Mouse (Mus musculus): Measurements from ENCODE around the gene Serpinb6c. TPM values are rescaled to one million over a fixed set of nuclear protein-coding genes. Genes with fewer than 3 reads are reported as not detected.
"Not testable (repeated sequence)": the region's sequence is repeated elsewhere in the genome, so short reads cannot be mapped to it uniquely, and the experiment has no call there.

Serpinb6c gene
- under 1 TPM; 0.59 to 0.61 TPM for total RNA-seq (2021)
- long read RNA-seq, experiment 1: 0 reads
- long read RNA-seq, experiment 2, partial matches to known transcripts: 0 of 1 reads
- long read RNA-seq, experiment 2, other reads (novel, unspliced or antisense): 0 of 1 reads

- Histone ChIP-seq H3K27ac (no peak within 1 kb of the TSS), H3K4me3 (no peak within 1 kb of the TSS)
- no peak for TF ChIP-seq CTCF (IDR thresholded peaks at IDR 0.05)
- intact Hi-C loops (cut with DNase I): no loop called here
- DNase-seq: no peak
Observed at GRCm38 (mm10) chr13:33905176-33905954, at the start of gene Serpinb6c. Serpinb6c (minus strand) TSS chr13:33905708.

GRCm38 (mm10) chr13:33952947-33953346 is 47.4 kb upstream of the Serpinb6c start:
- intact Hi-C loops (cut with DNase I): loop anchor here (10.0 kb wide), 1 partner anchor 202 kb away; no protein-coding TSS in a partner anchor
- no peak for TF ChIP-seq CTCF (IDR thresholded peaks at IDR 0.05)
- Histone ChIP-seq H3K4me3 (no peak overlapping the region), H3K27ac (peak overlapping the region; percentile 75)
- no peak for DNase-seq

GRCm38 (mm10) chr13:33952075-33952449 is 46.6 kb upstream of the Serpinb6c start:
- no peak for TF ChIP-seq CTCF (IDR thresholded peaks at IDR 0.05)
- DNase-seq: peak; percentile 42
- no peak overlapping the region for H3K4me3 ChIP-seq
- H3K27ac ChIP-seq: peak overlapping the region; percentile 75
- intact Hi-C loops (cut with DNase I): loop anchor here (10.0 kb wide), 1 partner anchor 203 kb away; no protein-coding TSS in a partner anchor

GRCm38 (mm10) chr13:33951308-33952074 is 46.0 kb upstream of the Serpinb6c start:
- DNase-seq: peak; percentile 32
- Histone ChIP-seq H3K4me3 (no peak overlapping the region), H3K27ac (peak overlapping the region; percentile 75)
- intact Hi-C loops (cut with DNase I): loop anchor here (10.0 kb wide), 1 partner anchor 203 kb away; no protein-coding TSS in a partner anchor
- TF ChIP-seq CTCF (IDR thresholded peaks at IDR 0.05): no peak

DNA sequence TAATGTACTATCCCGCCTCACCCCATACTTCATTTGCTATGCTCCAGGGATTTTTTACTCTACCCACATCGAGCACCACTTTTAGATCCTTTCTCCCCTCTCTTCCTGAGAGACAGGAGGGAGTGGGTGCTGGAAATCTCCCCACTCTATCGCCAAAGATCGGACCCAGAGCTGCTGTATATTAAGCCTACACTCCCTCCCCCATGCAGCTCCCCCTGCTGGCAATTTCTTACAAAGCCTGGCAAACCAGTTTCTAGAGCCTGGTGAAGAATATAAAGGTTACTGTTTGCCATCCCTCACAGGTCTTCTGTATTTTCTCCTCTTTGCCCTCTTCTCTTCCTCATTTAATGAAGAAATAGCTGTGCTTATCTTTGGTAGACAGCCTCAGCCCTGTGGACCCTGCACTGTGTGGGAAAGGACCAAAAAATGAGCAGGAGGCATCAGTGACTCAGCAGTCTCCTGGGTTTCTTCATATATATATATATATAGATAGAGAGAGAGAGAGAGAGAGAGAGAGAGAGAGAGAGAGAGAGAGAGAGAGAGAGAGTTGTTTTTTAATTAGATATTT is 36.8 kb upstream of the Serpinb6c start:
- H3K27ac ChIP-seq: no peak overlapping the region
- peak; percentile 64 for TF ChIP-seq CTCF (IDR thresholded peaks at IDR 0.05)
- DNase-seq: peak; percentile 27
- intact Hi-C loops (cut with DNase I): no loop called here
- no peak overlapping the region for H3K4me3 ChIP-seq

DNA sequence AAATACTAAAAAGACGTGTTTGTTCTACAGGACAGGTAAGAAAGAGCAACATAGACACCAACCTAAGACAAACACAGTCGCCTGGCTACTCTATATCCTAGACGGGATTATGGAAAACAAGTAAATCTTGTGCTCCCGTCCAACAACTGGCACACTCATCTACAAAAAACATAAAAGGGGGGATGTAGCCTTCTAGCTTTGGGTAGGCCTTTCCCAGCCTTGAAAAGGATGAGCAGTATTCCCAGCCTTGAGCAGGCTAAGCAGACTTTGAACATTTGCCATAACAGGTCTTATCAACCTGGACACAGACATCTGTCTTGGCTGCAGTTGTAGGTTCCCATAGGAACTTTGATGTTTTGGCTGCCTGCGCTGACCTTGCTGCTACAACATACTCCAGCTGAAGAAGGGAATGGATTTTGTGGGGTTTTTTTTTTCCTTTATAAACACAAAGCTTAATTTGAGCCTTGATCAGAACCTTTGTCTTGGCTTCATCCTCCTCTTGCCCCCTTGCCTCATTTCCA is 35.8 kb upstream of the Serpinb6c start:
- intact Hi-C loops (cut with DNase I): no loop called here
- Histone ChIP-seq H3K4me3 (no peak overlapping the region), H3K27ac (no peak overlapping the region)
- TF ChIP-seq CTCF (IDR thresholded peaks at IDR 0.05): no peak
- no peak for DNase-seq

GRCm38 (mm10) chr13:33937587-33937986 is 32.1 kb upstream of the Serpinb6c start:
- DNase-seq; intact Hi-C loops (cut with DNase I); H3K27ac ChIP-seq; H3K4me3 ChIP-seq: not testable (repeated sequence)

- Histone ChIP-seq H3K4me3 (no peak overlapping the region), H3K27ac (no peak overlapping the region)
- no peak for DNase-seq
- intact Hi-C loops (cut with DNase I): no loop called here
- TF ChIP-seq CTCF (IDR thresholded peaks at IDR 0.05): no peak
Observed at GRCm38 (mm10) chr13:33937151-33937550, 31.6 kb upstream of the Serpinb6c start.

DNA sequence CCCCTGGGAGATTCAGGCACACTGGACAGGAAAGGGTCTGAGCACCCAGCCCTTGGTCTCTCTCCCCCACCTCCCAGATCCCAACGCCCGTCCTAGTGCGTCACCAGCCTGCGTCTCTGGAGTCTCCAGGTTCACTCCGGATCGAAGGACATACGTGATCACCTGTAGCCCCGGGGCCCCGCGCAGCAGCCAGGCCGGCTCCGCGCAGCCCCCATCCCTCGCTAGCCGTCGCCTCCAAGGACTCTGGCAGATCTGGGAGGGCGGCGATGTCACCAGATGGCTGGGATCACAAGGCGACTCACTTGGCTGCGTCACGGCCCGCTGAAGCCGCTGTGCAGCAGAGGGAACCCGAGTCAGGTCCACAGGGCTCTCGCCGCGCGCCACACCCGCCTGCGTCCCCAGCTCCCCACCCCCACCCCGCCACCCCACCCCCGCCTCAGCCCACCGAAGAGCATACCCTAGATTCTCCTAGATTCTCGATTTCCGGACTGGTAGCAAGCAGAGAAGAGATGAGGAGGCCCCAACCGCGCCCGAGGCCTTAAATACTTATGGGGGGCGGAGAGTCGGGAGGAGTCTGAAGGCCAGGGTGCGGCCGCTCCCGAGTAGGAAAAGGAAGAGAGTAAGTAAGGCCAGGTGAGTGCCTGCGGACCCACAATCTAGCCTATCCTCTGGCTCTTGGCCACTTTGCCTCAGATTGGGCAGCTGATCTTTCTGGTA is 30.1 kb upstream of the Serpinb6c start:
- H3K4me3 ChIP-seq: peak overlapping the region; percentile 90
- peak overlapping the region; percentile 95 for H3K27ac ChIP-seq
- intact Hi-C loops (cut with DNase I): no loop called here
- no peak for TF ChIP-seq CTCF (IDR thresholded peaks at IDR 0.05)
- peak; percentile 83 for DNase-seq

DNA sequence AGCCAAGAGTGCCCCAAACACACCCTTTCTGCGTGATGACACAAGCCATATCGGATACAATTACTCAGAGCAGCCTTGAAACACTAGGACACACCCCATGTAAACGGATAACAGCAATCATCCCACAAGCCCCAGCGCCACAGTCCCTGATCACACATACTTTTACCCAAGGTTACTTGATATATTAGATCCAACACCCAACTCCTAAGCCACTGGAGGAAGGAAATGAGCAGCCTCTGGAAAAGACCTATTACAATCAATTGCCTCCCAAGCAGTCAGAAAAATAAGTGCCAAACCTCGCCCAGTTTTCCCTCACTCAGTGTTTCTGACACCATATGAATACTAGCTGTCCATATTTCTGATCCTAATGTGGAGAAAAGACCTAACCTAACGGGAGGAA is 29.2 kb upstream of the Serpinb6c start:
- H3K4me3 ChIP-seq: peak overlapping the region; percentile 90
- H3K27ac ChIP-seq: peak overlapping the region; percentile 95
- no peak for TF ChIP-seq CTCF (IDR thresholded peaks at IDR 0.05)
- intact Hi-C loops (cut with DNase I): no loop called here
- DNase-seq: peak; percentile 45

GRCm38 (mm10) chr13:33930912-33931311 is 25.4 kb upstream of the Serpinb6c start:
- peak; percentile 63 for DNase-seq
- no peak overlapping the region for H3K4me3 ChIP-seq
- peak overlapping the region; percentile 70 for H3K27ac ChIP-seq
- TF ChIP-seq CTCF (IDR thresholded peaks at IDR 0.05): no peak
- intact Hi-C loops (cut with DNase I): no loop called here

GRCm38 (mm10) chr13:33930281-33930680 is 24.8 kb upstream of the Serpinb6c start:
- peak overlapping the region; percentile 70 for H3K27ac ChIP-seq
- no peak overlapping the region for H3K4me3 ChIP-seq
- DNase-seq: peak; percentile 63
- no peak for TF ChIP-seq CTCF (IDR thresholded peaks at IDR 0.05)
- intact Hi-C loops (cut with DNase I): no loop called here
